Mouse (Mus musculus) lung, postnatal 0 days (tissue): ENCODE results near the gene Tnfaip8l1. TPM values are rescaled to one million over a fixed set of nuclear protein-coding genes. Genes with fewer than 3 reads are reported as not detected.

Source experiments
- ATAC-seq: fragments of 200-750 bp; cut with Nextera tagmentation; 2 replicates; pipeline ENCODE4 v1.8.0; 2017; ENCODE audit warnings: moderate library complexity
- DNase-seq: peaks from one replicate; pipeline ENCODE4 v3.0.0-alpha.2; 2016; ENCODE audit warnings: low spot score
- H3K27ac ChIP-seq: fragments of 300-500 bp; sonication (generic); 2 replicates; pipeline ENCODE4 v1.5.1; 2014; ENCODE audit warnings: antibody characterized with exemption, mild to moderate bottlenecking, low read length, mixed read lengths
- H3K27me3 ChIP-seq: fragments of 300-500 bp; sonication (generic); replicated peaks from 2 replicates; pipeline ENCODE4 v1.6.1; 2014; ENCODE audit warnings: low read length, mixed read lengths; ENCODE audit not compliant: insufficient read depth
- H3K36me3 ChIP-seq: fragments of 300-500 bp; sonication (generic); 2 replicates; pipeline ENCODE4 v1.6.1; 2014; ENCODE audit warnings: low read length, mixed read lengths; ENCODE audit not compliant: insufficient read depth
- H3K4me1 ChIP-seq: fragments of 300-500 bp; sonication (generic); 2 replicates; pipeline ENCODE4 v1.6.1; 2014; ENCODE audit warnings: antibody characterized with exemption, low read depth, low read length, mixed read lengths; ENCODE audit not compliant: insufficient read depth
- H3K4me2 ChIP-seq: fragments of 300-500 bp; sonication (generic); replicated peaks from 2 replicates; pipeline ENCODE4 v1.6.1; 2014; ENCODE audit warnings: low read depth, mild to moderate bottlenecking, low read length, moderate library complexity, mixed read lengths
- H3K4me3 ChIP-seq: fragments of 300-500 bp; sonication (generic); 2 replicates; pipeline ENCODE4 v1.5.1; 2014; ENCODE audit warnings: low read depth, low read length
- H3K9ac ChIP-seq: fragments of 300-500 bp; sonication (generic); replicated peaks from 2 replicates; pipeline ENCODE4 v1.6.1; 2014; ENCODE audit warnings: low read depth, mild to moderate bottlenecking
- H3K9me3 ChIP-seq: fragments of 300-500 bp; sonication (generic); 2 replicates; pipeline ENCODE4 v1.6.1; 2016; ENCODE audit warnings: low read length, mixed read lengths
- CTCF ChIP-seq: IDR thresholded peaks from 2 replicates; pipeline ENCODE4 v1.5.1; 2016; ENCODE audit warnings: antibody characterized with exemption, mild to moderate bottlenecking
- EP300 ChIP-seq: IDR thresholded peaks from 2 replicates; pipeline ENCODE4 v1.6.1; 2016; ENCODE audit warnings: antibody characterized with exemption, mild to moderate bottlenecking, control low read depth
- WGBS: fragments of 180-500 bp; shearing (Covaris S2); extraction: QIAGEN DNeasy Blood & Tissue Kit; methylation state at CpG from one replicate; pipeline ENCODE4 v1.1.7; 2014; 5-methylcytosine and 5-hydroxymethylcytosine counted together
- microRNA-seq: library from miRNA; unstranded; fragments of <30 nt; microRNA quantifications from one replicate; pipeline ENCODE4, GENCODE M21; 2016
- polyA plus RNA-seq: library from polyadenylated mRNA; unstranded; fragments of >200 nt; fragmentation: Nextera tagmentation; extraction: Ambion mirVana; gene quantifications from 2 replicates; pipeline ENCODE4 v1.2.1, GENCODE M21; 2015

Gene Tnfaip8l1
- polyA plus RNA-seq, 1 experiment from 2014 or later, result 4.7 TPM

DNA sequence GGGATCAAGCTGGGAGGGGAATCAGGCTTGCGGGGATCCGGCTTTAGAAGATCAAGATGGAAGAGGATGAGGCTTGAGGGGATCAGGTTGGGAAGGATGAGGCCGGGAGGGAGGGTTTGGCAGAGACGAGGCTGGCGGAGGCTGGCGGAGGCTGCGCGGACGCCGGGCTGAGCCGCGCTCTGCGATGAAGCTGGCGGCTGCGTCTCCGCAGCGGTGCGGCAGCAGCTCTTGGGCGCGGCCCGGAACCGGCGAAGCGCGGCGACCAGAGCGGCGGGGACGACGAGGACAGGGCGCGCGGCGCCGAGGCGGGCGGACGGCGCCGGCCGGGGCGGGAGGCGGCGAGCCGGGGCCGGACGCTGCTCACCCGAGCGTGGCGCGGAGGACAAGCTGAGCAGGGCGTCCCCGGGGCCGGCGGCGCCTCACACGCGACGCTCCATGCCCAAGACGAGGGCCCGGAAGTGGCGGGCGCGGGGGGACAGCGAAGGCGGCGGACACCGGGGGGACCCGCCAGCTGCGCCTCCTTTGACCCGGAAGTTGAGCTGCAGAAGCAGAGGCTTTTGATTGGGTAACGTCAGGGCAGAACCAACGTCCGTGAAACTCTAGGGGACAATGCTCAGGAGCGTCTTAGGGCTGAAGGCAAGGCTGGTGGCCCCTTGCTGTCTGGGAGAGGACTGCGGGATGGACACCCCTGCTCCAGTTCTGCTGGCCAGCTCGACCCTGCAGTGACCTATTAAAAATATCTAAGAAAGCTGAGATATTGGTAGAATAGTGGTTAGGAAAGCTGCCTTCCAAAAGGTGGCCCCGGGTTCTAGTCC lies 56.3 kb downstream of the Tnfaip8l1 start, which contains the start of gene Dpp9:
TSS of gene Dpp9 (minus strand) at position 529 of the 815 bp plus-strand sequence.
- DNase-seq, result peak; percentile 99
- no peaks in the 10 kb centered on the region for H3K27me3 ChIP-seq
- WGBS, result 0% methylated on average over 43 of the region's 78 CpGs
- peak within 1 kb of the TSS; percentile 94 for H3K27ac ChIP-seq
- H3K36me3 ChIP-seq, result no peaks in the 10 kb centered on the region
- H3K9ac ChIP-seq, result peak within 1 kb of the TSS; percentile 82
- H3K4me1 ChIP-seq, result peaks cover 10% of the 10 kb centered on the region
- peak; percentile 98 for ATAC-seq
- no peaks in the 10 kb centered on the region for H3K9me3 ChIP-seq
- peak within 1 kb of the TSS; percentile 77 for H3K4me3 ChIP-seq
- TF ChIP-seq EP300 (peak; percentile 52; the same call in 1 of the 2 replicates), CTCF (peak; percentile 58)
- peak within 1 kb of the TSS; percentile 81 for H3K4me2 ChIP-seq

DNA sequence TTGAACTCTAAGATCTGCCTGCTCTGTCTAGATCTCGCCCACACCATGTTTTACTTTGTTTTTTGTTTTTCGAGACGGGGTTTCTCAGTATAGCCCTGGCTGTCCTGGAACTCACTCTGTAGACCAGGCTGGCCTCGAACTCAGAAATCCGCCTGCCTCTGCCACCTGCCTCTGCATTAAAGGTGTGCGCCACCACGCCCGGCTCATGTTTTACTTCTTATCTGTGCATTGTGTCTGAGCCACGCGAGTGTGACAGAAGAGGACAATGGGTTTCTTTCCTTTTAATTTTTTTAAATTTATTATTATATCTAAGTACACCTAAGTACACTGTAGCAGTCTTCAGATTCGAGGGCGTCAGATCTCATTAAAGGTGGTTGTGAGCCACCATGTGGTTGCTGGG lies 57.0 kb downstream of the Tnfaip8l1 start:
- peak overlapping the region; percentile 77 for H3K4me3 ChIP-seq
- H3K9ac ChIP-seq, result peak overlapping the region; percentile 82; the same call in 1 of the 2 replicates
- peak overlapping the region; percentile 81 for H3K4me2 ChIP-seq
- DNase-seq (no peak), ATAC-seq (peak; percentile 4)
- H3K4me1 ChIP-seq, result peaks cover 10% of the 10 kb centered on the region
- WGBS, result 36% methylated on average over 12 of the region's 12 CpGs
- H3K27me3 ChIP-seq, result no peaks in the 10 kb centered on the region
- no peaks in the 10 kb centered on the region for H3K36me3 ChIP-seq
- H3K27ac ChIP-seq, result peak overlapping the region; percentile 94
- H3K9me3 ChIP-seq, result no peaks in the 10 kb centered on the region
- TF ChIP-seq EP300 (0 out of 2 replicates have a peak, but pooled peaks have one; percentile 3), CTCF (no peak)

DNA sequence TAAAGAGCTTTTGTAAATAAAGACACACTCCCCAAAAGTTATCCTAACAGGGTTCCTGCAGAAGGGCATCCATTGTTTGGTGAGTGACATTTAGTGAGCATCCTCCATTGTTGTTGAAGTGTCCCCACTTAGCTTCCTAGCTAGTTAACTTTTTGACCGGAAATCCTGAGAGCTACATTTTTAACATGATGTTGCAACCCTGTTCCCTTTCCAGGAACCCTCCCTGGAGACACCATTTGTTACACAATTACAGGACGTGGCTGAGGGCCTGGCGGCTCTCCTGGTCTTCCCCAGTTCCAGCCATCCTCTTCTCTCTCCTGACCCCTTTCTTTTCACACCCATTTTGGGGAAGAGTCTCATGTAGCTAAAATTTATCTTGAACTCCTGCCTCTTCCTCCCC lies 57.5 kb downstream of the Tnfaip8l1 start:
- ATAC-seq, result peak; percentile 19
- TF ChIP-seq CTCF, result no peak
- peak; percentile 91 for TF ChIP-seq EP300
- WGBS, result 10% methylated on average over 3 of the region's 3 CpGs
- no peak overlapping the region for H3K9ac ChIP-seq
- H3K27ac ChIP-seq, result peak overlapping the region; percentile 94
- H3K4me1 ChIP-seq, result peaks cover 10% of the 10 kb centered on the region
- no peak overlapping the region for H3K4me3 ChIP-seq
- no peaks in the 10 kb centered on the region for H3K9me3 ChIP-seq
- no peaks in the 10 kb centered on the region for H3K27me3 ChIP-seq
- H3K4me2 ChIP-seq, result no peak overlapping the region
- DNase-seq, result peak; percentile 93
- H3K36me3 ChIP-seq, result no peaks in the 10 kb centered on the region

Small RNA genes within 50 kb of the gene (microRNA-seq; reads per million reads assigned to microRNA genes)
- gene Gm44397, result not detected

Other genes starting within 250 kb of the Tnfaip8l1 start
- gene Zfp119b, start 213.0 kb upstream of the Tnfaip8l1 start, polyA plus RNA-seq, result 10.0 and 11.0 TPM in 2 replicates
- 3.1 and 3.3 TPM in 2 replicates for gene Ebi3, start 209.8 kb upstream of the Tnfaip8l1 start, polyA plus RNA-seq
- 16.8 and 19.2 TPM in 2 replicates for gene Yju2, start 203.4 kb upstream of the Tnfaip8l1 start, polyA plus RNA-seq
- 3.1 and 3.4 TPM in 2 replicates for gene Shd, start 192.0 kb upstream of the Tnfaip8l1 start, polyA plus RNA-seq
- gene Fsd1, start 176.0 kb upstream of the Tnfaip8l1 start, polyA plus RNA-seq, result 0.36 and 0.37 TPM in 2 replicates
- 49.1 and 57.4 TPM in 2 replicates for gene Stap2, start 156.9 kb upstream of the Tnfaip8l1 start, polyA plus RNA-seq
- 38.5 and 45.0 TPM in 2 replicates for gene Mpnd, start 156.8 kb upstream of the Tnfaip8l1 start, polyA plus RNA-seq
- 97.1 and 105 TPM in 2 replicates for gene Sh3gl1, start 125.8 kb upstream of the Tnfaip8l1 start, polyA plus RNA-seq
- gene Chaf1a, start 122.0 kb upstream of the Tnfaip8l1 start, polyA plus RNA-seq, result 3.0 and 3.2 TPM in 2 replicates
- gene Ubxn6, start 87.4 kb upstream of the Tnfaip8l1 start, polyA plus RNA-seq, result 59.7 and 60.4 TPM in 2 replicates
- 58.4 and 61.7 TPM in 2 replicates for gene Hdgfl2, start 82.8 kb upstream of the Tnfaip8l1 start, polyA plus RNA-seq
- 0.05 and 0.08 TPM in 2 replicates for gene Plin4, start 52.7 kb upstream of the Tnfaip8l1 start, polyA plus RNA-seq
- 3.2 and 4.3 TPM in 2 replicates for gene Plin5, start 44.9 kb upstream of the Tnfaip8l1 start, polyA plus RNA-seq
- gene Lrg1, start 40.5 kb upstream of the Tnfaip8l1 start, polyA plus RNA-seq, result 36.3 and 50.6 TPM in 2 replicates
- gene Sema6b, start 22.1 kb upstream of the Tnfaip8l1 start, polyA plus RNA-seq, result 0.88 and 1.0 TPM in 2 replicates
- gene Mydgf, start 21.4 kb downstream of the Tnfaip8l1 start, polyA plus RNA-seq, result 67.2 and 71.2 TPM in 2 replicates
- 25.7 and 30.3 TPM in 2 replicates for gene Dpp9, start 56.4 kb downstream of the Tnfaip8l1 start, polyA plus RNA-seq
- gene Fem1a, start 94.3 kb downstream of the Tnfaip8l1 start, polyA plus RNA-seq, result 8.2 and 8.4 TPM in 2 replicates
- 3.5 and 4.1 TPM in 2 replicates for gene Ticam1, start 114.3 kb downstream of the Tnfaip8l1 start, polyA plus RNA-seq
- 95.3 and 99.3 TPM in 2 replicates for gene Plin3, start 130.4 kb downstream of the Tnfaip8l1 start, polyA plus RNA-seq
- not detected in 2 replicates for gene Arrdc5, start 137.8 kb downstream of the Tnfaip8l1 start, polyA plus RNA-seq
- 7.0 and 8.4 TPM in 2 replicates for gene Uhrf1, start 140.8 kb downstream of the Tnfaip8l1 start, polyA plus RNA-seq
- 19.7 and 22.4 TPM in 2 replicates for gene Kdm4b, start 163.6 kb downstream of the Tnfaip8l1 start, polyA plus RNA-seq